Mouse (Mus musculus): ENCODE results near the gene Pxn. TPM values are rescaled to one million over a fixed set of nuclear protein-coding genes. Genes with fewer than 3 reads are reported as not detected.

The Pxn gene
- polyA plus RNA-seq, 1 experiment from 2014 or later: 28.6 TPM

GRCm38 (mm10) chr5:115483947-115484920 is 22.2 kb upstream of the Pxn start, which contains the start of gene Sirt4:
Gene Sirt4, minus strand, starts transcription at chr5:115484725.
- DNase-seq (ENCODE audit: low spot score) (peak; percentile 99), ATAC-seq (ENCODE audit: low read depth) (peak; percentile 91)
- peaks cover 13% of the 10 kb centered on the region; the same call in 1 of the 2 replicates for H3K4me1 ChIP-seq (ENCODE audit: control insufficient read depth, insufficient read depth, low read length)
- peak within 1 kb of the TSS; percentile 70 for H3K9ac ChIP-seq (ENCODE audit: low read depth, low read length)
- H3K9me3 ChIP-seq (ENCODE audit: control insufficient read depth, low read length): no peaks in the 10 kb centered on the region
- H3K4me3 ChIP-seq (ENCODE audit: low read depth, low read length): peak within 1 kb of the TSS; percentile 48
- peak within 1 kb of the TSS; percentile 65 for H3K4me2 ChIP-seq (ENCODE audit: low read depth, low read length)
- H3K36me3 ChIP-seq (ENCODE audit: control insufficient read depth, insufficient read depth, low read length): peaks cover 3% of the 10 kb centered on the region; the same call in 1 of the 2 replicates
- WGBS: 8% methylated on average over 30 of the region's 30 CpGs
- peak within 1 kb of the TSS; percentile 69 for H3K27ac ChIP-seq (replicated peaks; ENCODE audit: low read depth, low read length)
- H3K27me3 ChIP-seq (replicated peaks; ENCODE audit: control insufficient read depth, insufficient read depth, low read length): peaks cover 3% of the 10 kb centered on the region; the same call in 1 of the 2 replicates

DNA sequence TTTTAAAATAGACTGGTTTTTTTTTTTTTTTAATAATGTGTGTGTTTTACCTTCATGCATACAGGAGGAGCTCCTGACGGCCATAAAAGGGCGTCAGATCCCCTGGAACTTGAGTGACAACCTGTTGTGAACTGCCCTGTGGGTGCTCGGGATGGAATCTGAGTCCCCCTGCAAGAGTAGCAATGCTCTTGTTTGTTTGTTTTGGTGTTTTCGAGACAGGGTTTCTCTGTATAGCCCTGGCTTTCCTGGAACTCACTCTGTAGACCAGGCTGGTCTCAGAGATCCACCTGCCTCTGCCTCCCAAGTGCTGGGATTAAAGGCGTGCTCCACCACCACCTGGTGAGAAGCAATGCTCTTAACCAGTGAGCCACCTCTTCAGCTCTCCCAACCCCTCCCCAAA is 21.5 kb upstream of the Pxn start:
- DNase-seq (ENCODE audit: low spot score) (no peak), ATAC-seq (ENCODE audit: low read depth) (no peak)
- Histone ChIP-seq H3K4me1 (ENCODE audit: control insufficient read depth, insufficient read depth, low read length) (peaks cover 13% of the 10 kb centered on the region; the same call in 1 of the 2 replicates), H3K4me2 (ENCODE audit: low read depth, low read length) (peak overlapping the region; percentile 65), H3K27ac (replicated peaks; ENCODE audit: low read depth, low read length) (peak overlapping the region; percentile 69; the same call in 1 of the 2 replicates), H3K4me3 (ENCODE audit: low read depth, low read length) (peak overlapping the region; percentile 48), H3K9me3 (ENCODE audit: control insufficient read depth, low read length) (no peaks in the 10 kb centered on the region), H3K36me3 (ENCODE audit: control insufficient read depth, insufficient read depth, low read length) (no peaks in the 10 kb centered on the region), H3K27me3 (replicated peaks; ENCODE audit: control insufficient read depth, insufficient read depth, low read length) (peaks cover 3% of the 10 kb centered on the region; the same call in 1 of the 2 replicates), H3K9ac (ENCODE audit: low read depth, low read length) (peak overlapping the region; percentile 70; the same call in 1 of the 2 replicates)
- 72% methylated on average over 5 of the region's 5 CpGs for WGBS

DNA sequence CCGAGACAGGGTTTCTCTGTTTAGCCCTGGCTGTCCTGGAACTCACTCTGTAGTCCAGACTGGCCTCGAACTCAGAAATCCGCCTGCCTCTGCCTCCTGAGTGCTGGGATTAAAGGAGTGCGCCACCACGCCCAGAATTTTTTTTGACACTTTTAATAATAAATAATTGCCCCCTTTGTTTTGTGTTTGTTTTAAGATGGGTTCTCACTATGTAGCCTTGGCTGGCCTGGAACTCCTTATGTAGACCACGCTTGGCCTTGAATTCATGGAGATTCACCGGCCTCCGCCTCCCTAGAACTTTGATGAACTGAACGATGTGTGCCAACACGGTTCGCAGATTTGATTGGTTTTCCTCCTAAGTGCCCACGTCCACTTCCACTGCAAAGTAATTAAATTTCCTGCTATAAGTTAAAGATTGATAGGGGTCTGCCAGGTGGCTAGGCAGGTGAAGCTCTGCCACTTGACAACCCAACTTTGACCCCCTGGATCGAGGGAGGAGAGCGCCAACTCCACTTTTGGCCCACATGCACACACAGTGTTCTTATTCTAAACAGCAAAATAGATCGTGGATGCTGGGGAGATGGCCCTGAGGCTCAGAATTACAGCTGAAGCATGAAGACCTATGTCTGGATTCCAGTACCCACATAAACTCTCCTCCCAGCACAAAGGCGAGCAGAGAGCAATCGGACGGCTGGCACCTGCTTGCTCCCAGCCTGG is 20.8 kb upstream of the Pxn start:
- Histone ChIP-seq H3K4me2 (ENCODE audit: low read depth, low read length) (no peak overlapping the region), H3K9ac (ENCODE audit: low read depth, low read length) (no peak overlapping the region), H3K36me3 (ENCODE audit: control insufficient read depth, insufficient read depth, low read length) (no peaks in the 10 kb centered on the region), H3K4me1 (ENCODE audit: control insufficient read depth, insufficient read depth, low read length) (peaks cover 13% of the 10 kb centered on the region; the same call in 1 of the 2 replicates), H3K4me3 (ENCODE audit: low read depth, low read length) (no peak overlapping the region), H3K9me3 (ENCODE audit: control insufficient read depth, low read length) (no peaks in the 10 kb centered on the region), H3K27me3 (replicated peaks; ENCODE audit: control insufficient read depth, insufficient read depth, low read length) (peaks cover 3% of the 10 kb centered on the region; the same call in 1 of the 2 replicates), H3K27ac (replicated peaks; ENCODE audit: low read depth, low read length) (no peak overlapping the region)
- DNase-seq (ENCODE audit: low spot score): no peak
- no peak for ATAC-seq (ENCODE audit: low read depth)
- 83% methylated on average over 18 of the region's 18 CpGs for WGBS

DNA sequence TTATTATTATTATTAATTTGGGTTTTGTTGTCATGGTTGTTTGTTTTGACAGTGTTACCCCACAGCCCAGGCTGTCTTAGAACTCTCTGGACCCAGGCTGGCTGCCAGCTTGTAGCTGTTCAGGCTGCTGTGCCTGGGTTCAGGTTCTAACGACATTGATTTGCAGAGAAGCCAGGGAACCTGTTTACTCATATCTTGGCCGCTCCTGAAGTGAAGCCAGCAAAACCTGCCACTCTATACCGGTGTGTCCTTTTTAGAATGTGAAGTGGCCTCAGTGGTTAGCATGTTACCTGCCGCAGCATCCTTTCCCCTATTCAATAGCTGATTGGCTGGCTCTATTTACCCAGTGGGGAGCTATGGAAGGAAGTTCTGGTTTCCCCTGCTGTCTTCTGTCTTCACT is 19.8 kb upstream of the Pxn start:
- H3K4me3 ChIP-seq (ENCODE audit: low read depth, low read length): no peak overlapping the region
- no peak overlapping the region for H3K4me2 ChIP-seq (ENCODE audit: low read depth, low read length)
- H3K27me3 ChIP-seq (replicated peaks; ENCODE audit: control insufficient read depth, insufficient read depth, low read length): peaks cover 3% of the 10 kb centered on the region; the same call in 1 of the 2 replicates
- H3K4me1 ChIP-seq (ENCODE audit: control insufficient read depth, insufficient read depth, low read length): peaks cover 22% of the 10 kb centered on the region
- no peak for ATAC-seq (ENCODE audit: low read depth)
- no peak overlapping the region for H3K27ac ChIP-seq (replicated peaks; ENCODE audit: low read depth, low read length)
- H3K36me3 ChIP-seq (ENCODE audit: control insufficient read depth, insufficient read depth, low read length): no peaks in the 10 kb centered on the region
- WGBS: 46% methylated on average over 4 of the region's 4 CpGs
- H3K9me3 ChIP-seq (ENCODE audit: control insufficient read depth, low read length): no peaks in the 10 kb centered on the region
- DNase-seq (ENCODE audit: low spot score): no peak
- H3K9ac ChIP-seq (ENCODE audit: low read depth, low read length): no peak overlapping the region

DNA sequence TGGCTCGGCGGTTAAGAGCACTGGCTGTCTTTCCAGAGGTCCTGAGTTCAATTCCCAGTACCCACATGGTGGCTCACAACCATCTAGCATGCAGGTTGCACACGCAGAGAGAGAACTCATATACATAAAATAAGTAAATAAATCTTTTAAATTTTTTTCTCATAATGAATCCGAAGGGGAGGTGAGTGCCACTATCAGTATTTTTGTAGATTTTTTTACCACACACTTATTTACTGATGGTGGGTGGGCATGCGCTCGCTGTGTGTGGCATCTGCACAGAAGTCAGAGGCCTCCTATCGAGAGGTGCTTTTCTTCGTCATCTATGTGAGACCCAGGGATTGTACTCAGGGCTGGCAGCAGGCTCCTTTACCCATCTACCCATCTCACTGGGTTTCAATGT is 19.1 kb upstream of the Pxn start:
- no peak overlapping the region for H3K4me3 ChIP-seq (ENCODE audit: low read depth, low read length)
- no peaks in the 10 kb centered on the region for H3K36me3 ChIP-seq (ENCODE audit: control insufficient read depth, insufficient read depth, low read length)
- H3K27me3 ChIP-seq (replicated peaks; ENCODE audit: control insufficient read depth, insufficient read depth, low read length): no peaks in the 10 kb centered on the region; the same call in 1 of the 2 replicates
- H3K4me2 ChIP-seq (ENCODE audit: low read depth, low read length): no peak overlapping the region
- no peak overlapping the region for H3K27ac ChIP-seq (replicated peaks; ENCODE audit: low read depth, low read length)
- peaks cover 27% of the 10 kb centered on the region for H3K4me1 ChIP-seq (ENCODE audit: control insufficient read depth, insufficient read depth, low read length)
- WGBS: 84% methylated on average over 8 of the region's 8 CpGs
- H3K9ac ChIP-seq (ENCODE audit: low read depth, low read length): no peak overlapping the region
- H3K9me3 ChIP-seq (ENCODE audit: control insufficient read depth, low read length): no peaks in the 10 kb centered on the region
- DNase-seq (ENCODE audit: low spot score): no peak
- no peak for ATAC-seq (ENCODE audit: low read depth)

DNA sequence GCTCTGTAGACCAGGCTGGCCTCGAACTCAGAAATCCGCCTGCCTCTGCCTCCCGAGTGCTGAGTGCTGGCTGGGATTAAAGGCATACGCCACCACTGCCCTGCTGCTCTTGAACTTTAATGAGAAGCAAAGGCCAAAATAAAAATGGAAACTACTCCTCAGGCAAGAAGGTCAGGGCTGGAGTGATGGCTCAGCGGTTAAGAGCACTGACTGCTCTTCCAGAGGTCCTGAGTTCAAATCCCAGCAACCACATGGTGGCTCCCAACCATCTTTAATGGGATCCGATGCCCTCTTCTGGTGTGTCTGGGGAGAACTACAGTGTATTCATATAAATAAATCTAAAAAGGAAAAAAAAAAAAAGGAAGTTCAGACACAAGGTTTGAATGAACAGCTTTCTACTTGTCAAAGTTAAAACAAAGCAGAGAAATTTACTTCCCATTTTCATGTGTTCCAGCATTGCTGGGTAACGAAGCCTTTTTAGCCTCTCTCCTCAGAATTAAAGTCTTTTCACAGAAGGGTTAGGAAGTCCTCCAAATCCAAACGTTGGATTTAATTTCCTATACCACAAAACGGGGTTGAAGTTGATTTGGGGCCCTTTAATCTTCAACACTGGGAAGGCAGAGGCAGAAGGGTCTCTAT is 18.4 kb upstream of the Pxn start:
- no peak for ATAC-seq (ENCODE audit: low read depth)
- no peak overlapping the region; the same call in 1 of the 2 replicates for H3K9ac ChIP-seq (ENCODE audit: low read depth, low read length)

GRCm38 (mm10) chr5:115488841-115489698 is 17.4 kb upstream of the Pxn start:
- DNase-seq (ENCODE audit: low spot score): peak; percentile 96
- peak; percentile 67 for ATAC-seq (ENCODE audit: low read depth)
- H3K4me1 ChIP-seq (ENCODE audit: control insufficient read depth, insufficient read depth, low read length): peaks cover 22% of the 10 kb centered on the region
- peak overlapping the region; percentile 90 for H3K9ac ChIP-seq (ENCODE audit: low read depth, low read length)
- peak overlapping the region; percentile 72 for H3K4me2 ChIP-seq (ENCODE audit: low read depth, low read length)
- H3K9me3 ChIP-seq (ENCODE audit: control insufficient read depth, low read length): no peaks in the 10 kb centered on the region
- H3K36me3 ChIP-seq (ENCODE audit: control insufficient read depth, insufficient read depth, low read length): no peaks in the 10 kb centered on the region
- H3K27me3 ChIP-seq (replicated peaks; ENCODE audit: control insufficient read depth, insufficient read depth, low read length): no peaks in the 10 kb centered on the region
- H3K27ac ChIP-seq (replicated peaks; ENCODE audit: low read depth, low read length): peak overlapping the region; percentile 100
- WGBS: 0% methylated on average over 36 of the region's 39 CpGs
- H3K4me3 ChIP-seq (ENCODE audit: low read depth, low read length): peak overlapping the region; percentile 43

More for the DNA sequence above, 18.4 kb upstream of the Pxn start:
- 73% methylated on average over 9 of the region's 9 CpGs for WGBS
- Histone ChIP-seq H3K4me3 (ENCODE audit: low read depth, low read length) (no peak overlapping the region), H3K4me1 (ENCODE audit: control insufficient read depth, insufficient read depth, low read length) (peaks cover 22% of the 10 kb centered on the region), H3K9me3 (ENCODE audit: control insufficient read depth, low read length) (no peaks in the 10 kb centered on the region), H3K4me2 (ENCODE audit: low read depth, low read length) (peak overlapping the region; percentile 72; the same call in 1 of the 2 replicates), H3K27me3 (replicated peaks; ENCODE audit: control insufficient read depth, insufficient read depth, low read length) (no peaks in the 10 kb centered on the region), H3K27ac (replicated peaks; ENCODE audit: low read depth, low read length) (no peak overlapping the region), H3K36me3 (ENCODE audit: control insufficient read depth, insufficient read depth, low read length) (no peaks in the 10 kb centered on the region)
- DNase-seq (ENCODE audit: low spot score): no peak
